Mouse (Mus musculus) WW6 (cell line): ENCODE data around the gene Tcf7l2.

ENCODE experiments used
- DNase-seq: peaks from one replicate; pipeline ENCODE4 v3.0.0-alpha.2; 2013; ENCODE audit warnings: low read depth, low spot score

The Tcf7l2 gene

GRCm38 (mm10) chr19:55741439-55741928, at the start of gene Tcf7l2:
TSS of gene Tcf7l2 (plus strand) at chr19:55741820.
- DNase-seq, result peak; percentile 77

- no peak for DNase-seq
These were observed 47.0 kb upstream of the Tcf7l2 start for GRCm38 (mm10) chr19:55694651-55695050.

GRCm38 (mm10) chr19:55695418-55695817, 46.2 kb upstream of the Tcf7l2 start:
- no peak for DNase-seq

GRCm38 (mm10) chr19:55698892-55699291, 42.7 kb upstream of the Tcf7l2 start:
- no peak for DNase-seq

GRCm38 (mm10) chr19:55700214-55700568, 41.4 kb upstream of the Tcf7l2 start:
- no peak for DNase-seq

GRCm38 (mm10) chr19:55700569-55701282, 40.9 kb upstream of the Tcf7l2 start:
- no peak for DNase-seq

GRCm38 (mm10) chr19:55701283-55701633, 40.4 kb upstream of the Tcf7l2 start:
- no peak for DNase-seq

- no peak for DNase-seq
These were observed 39.5 kb upstream of the Tcf7l2 start for GRCm38 (mm10) chr19:55702081-55702480.

- DNase-seq, result no peak
These were observed 38.9 kb upstream of the Tcf7l2 start for GRCm38 (mm10) chr19:55702716-55703115.

GRCm38 (mm10) chr19:55704071-55704470, 37.5 kb upstream of the Tcf7l2 start:
- no peak for DNase-seq

- no peak for DNase-seq
These were observed 35.3 kb upstream of the Tcf7l2 start for GRCm38 (mm10) chr19:55706300-55706699.

GRCm38 (mm10) chr19:55706806-55707205, 34.8 kb upstream of the Tcf7l2 start:
- no peak for DNase-seq

GRCm38 (mm10) chr19:55708031-55708554, 33.5 kb upstream of the Tcf7l2 start:
- no peak for DNase-seq

- DNase-seq, result no peak
These were observed 30.8 kb upstream of the Tcf7l2 start for GRCm38 (mm10) chr19:55710841-55711240.

GRCm38 (mm10) chr19:55711701-55712100, 29.9 kb upstream of the Tcf7l2 start:
- DNase-seq, result no peak

- no peak for DNase-seq
These were observed 28.9 kb upstream of the Tcf7l2 start for GRCm38 (mm10) chr19:55712678-55713077.

- DNase-seq, result no peak
These were observed 27.6 kb upstream of the Tcf7l2 start for GRCm38 (mm10) chr19:55714015-55714414.

GRCm38 (mm10) chr19:55714665-55715064, 27.0 kb upstream of the Tcf7l2 start:
- DNase-seq, result no peak

GRCm38 (mm10) chr19:55719083-55719482, 22.5 kb upstream of the Tcf7l2 start:
- DNase-seq, result no peak

- no peak for DNase-seq
These were observed 21.9 kb upstream of the Tcf7l2 start for GRCm38 (mm10) chr19:55719524-55720408.

GRCm38 (mm10) chr19:55720409-55721092, 21.1 kb upstream of the Tcf7l2 start:
- DNase-seq, result no peak

- DNase-seq, result no peak
These were observed 19.2 kb upstream of the Tcf7l2 start for GRCm38 (mm10) chr19:55722376-55722775.
